Mouse (Mus musculus) hindbrain, embryonic 12.5 days (tissue): ENCODE results near the gene Myo1e. TPM values are rescaled to one million over a fixed set of nuclear protein-coding genes. Genes with fewer than 3 reads are reported as not detected.
A peak's percentile ranks its signal among the peaks of the same experiment; 100 is the strongest.

Experiments
- ATAC-seq: fragments of 200-750 bp; cut with Nextera tagmentation; 2 replicates; pipeline ENCODE4 v1.8.0; 2017; ENCODE audit warnings: moderate TSS enrichment; ENCODE audit not compliant: low FRiP score
- H3K27ac ChIP-seq: fragments of 300-500 bp; sonication (generic); 2 replicates; pipeline ENCODE4 v1.5.1; 2016; ENCODE audit warnings: mild to moderate bottlenecking
- H3K27me3 ChIP-seq: fragments of 300-500 bp; sonication (generic); 2 replicates; pipeline ENCODE4 v1.6.1; 2016; ENCODE audit warnings: mild to moderate bottlenecking
- H3K36me3 ChIP-seq: fragments of 300-500 bp; sonication (generic); 2 replicates; pipeline ENCODE4 v1.6.1; 2016; ENCODE audit warnings: mild to moderate bottlenecking
- H3K4me1 ChIP-seq: fragments of 300-500 bp; sonication (generic); 2 replicates; pipeline ENCODE4 v1.6.1; 2016
- H3K4me2 ChIP-seq: fragments of 300-500 bp; sonication (generic); replicated peaks from 2 replicates; pipeline ENCODE4 v1.6.1; 2016; ENCODE audit warnings: mild to moderate bottlenecking
- H3K4me3 ChIP-seq: fragments of 300-500 bp; sonication (generic); 2 replicates; pipeline ENCODE4 v1.5.1; 2016; ENCODE audit warnings: mild to moderate bottlenecking
- H3K9ac ChIP-seq: fragments of 300-500 bp; sonication (generic); 2 replicates; pipeline ENCODE4 v1.6.1; 2016; ENCODE audit warnings: mild to moderate bottlenecking, moderate library complexity
- H3K9me3 ChIP-seq: fragments of 300-500 bp; sonication (generic); replicated peaks from 2 replicates; pipeline ENCODE4 v1.6.1; 2016; ENCODE audit warnings: mild to moderate bottlenecking
- WGBS: fragments of 180-500 bp; shearing (Covaris S2); methylation state at CpG from one replicate; pipeline ENCODE4 v1.1.7; 2016; 5-methylcytosine and 5-hydroxymethylcytosine counted together
- polyA plus RNA-seq: library from polyadenylated mRNA; unstranded; fragments of >200 nt; fragmentation: Nextera tagmentation; extraction: Ambion mirVana; gene quantifications from 2 replicates; pipeline ENCODE4 v1.2.1, GENCODE M21; 2016

Gene Myo1e
- polyA plus RNA-seq, 1 experiment from 2014 or later = 16.2 TPM

GRCm38 (mm10) chr9:70202753-70203152 lies 4.4 kb upstream of the Myo1e start:
- Histone ChIP-seq H3K4me1 (peaks cover 3% of the 10 kb centered on the region), H3K4me2 (no peak overlapping the region), H3K4me3 (no peak overlapping the region), H3K9me3 (no peaks in the 10 kb centered on the region), H3K27me3 (0 out of 2 replicates have a peak, but pooled peaks cover 6% of the 10 kb centered on the region), H3K36me3 (no peaks in the 10 kb centered on the region), H3K27ac (no peak overlapping the region), H3K9ac (no peak overlapping the region)
- no peak for ATAC-seq
- 61% methylated on average over 5 of the region's 5 CpGs for WGBS

GRCm38 (mm10) chr9:70203267-70204076 lies 3.7 kb upstream of the Myo1e start:
- H3K27me3 ChIP-seq = peaks cover 6% of the 10 kb centered on the region; the same call in 1 of the 2 replicates
- H3K9me3 ChIP-seq = no peaks in the 10 kb centered on the region
- no peak overlapping the region for H3K4me2 ChIP-seq
- no peak overlapping the region for H3K4me3 ChIP-seq
- 54% methylated on average over 15 of the region's 15 CpGs for WGBS
- no peak overlapping the region for H3K27ac ChIP-seq
- no peak for ATAC-seq
- peaks cover 10% of the 10 kb centered on the region for H3K4me1 ChIP-seq
- H3K36me3 ChIP-seq = no peaks in the 10 kb centered on the region
- H3K9ac ChIP-seq = no peak overlapping the region

- WGBS = under 1% methylated on average over 26 of the region's 26 CpGs
- peak overlapping the region; percentile 68; the same call in 1 of the 2 replicates for H3K27ac ChIP-seq
- no peaks in the 10 kb centered on the region for H3K36me3 ChIP-seq
- ATAC-seq = 0 out of 2 replicates have a peak, but pooled peaks have one; percentile 35
- peak overlapping the region; percentile 58 for H3K4me3 ChIP-seq
- H3K4me1 ChIP-seq = peaks cover 20% of the 10 kb centered on the region
- peak overlapping the region; percentile 65 for H3K9ac ChIP-seq
- H3K27me3 ChIP-seq = peaks cover 6% of the 10 kb centered on the region; the same call in 1 of the 2 replicates
- H3K9me3 ChIP-seq = no peaks in the 10 kb centered on the region
- peak overlapping the region; percentile 98 for H3K4me2 ChIP-seq
These were observed 901 bp downstream of the Myo1e start for GRCm38 (mm10) chr9:70207981-70208521.

- peaks cover 6% of the 10 kb centered on the region; the same call in 1 of the 2 replicates for H3K27me3 ChIP-seq
- peaks cover 20% of the 10 kb centered on the region for H3K4me1 ChIP-seq
- peak overlapping the region; percentile 98 for H3K4me2 ChIP-seq
- H3K27ac ChIP-seq = no peak overlapping the region
- H3K36me3 ChIP-seq = no peaks in the 10 kb centered on the region
- H3K9me3 ChIP-seq = no peaks in the 10 kb centered on the region
- H3K9ac ChIP-seq = peak overlapping the region; percentile 65; the same call in 1 of the 2 replicates
- WGBS = 12% methylated on average over 12 of the region's 12 CpGs
- peak overlapping the region; percentile 58 for H3K4me3 ChIP-seq
- ATAC-seq = no peak
These were observed 1.6 kb downstream of the Myo1e start for GRCm38 (mm10) chr9:70208751-70209150.

GRCm38 (mm10) chr9:70209296-70210049 lies 2.3 kb downstream of the Myo1e start:
- Histone ChIP-seq H3K4me1 (peaks cover 20% of the 10 kb centered on the region), H3K4me2 (peak overlapping the region; percentile 98), H3K9me3 (no peaks in the 10 kb centered on the region), H3K27ac (no peak overlapping the region), H3K36me3 (no peaks in the 10 kb centered on the region), H3K9ac (no peak overlapping the region), H3K27me3 (peaks cover 6% of the 10 kb centered on the region; the same call in 1 of the 2 replicates), H3K4me3 (no peak overlapping the region)
- ATAC-seq = no peak
- WGBS = 75% methylated on average over 8 of the region's 8 CpGs

GRCm38 (mm10) chr9:70211638-70212037 lies 4.5 kb downstream of the Myo1e start:
- Histone ChIP-seq H3K4me2 (no peak overlapping the region), H3K4me3 (no peak overlapping the region), H3K9me3 (no peaks in the 10 kb centered on the region), H3K4me1 (peaks cover 20% of the 10 kb centered on the region), H3K27me3 (no peaks in the 10 kb centered on the region; the same call in 1 of the 2 replicates), H3K9ac (no peak overlapping the region), H3K27ac (no peak overlapping the region), H3K36me3 (no peaks in the 10 kb centered on the region)
- 81% methylated on average over 14 of the region's 14 CpGs for WGBS
- no peak for ATAC-seq

GRCm38 (mm10) chr9:70216517-70216916 lies 9.4 kb downstream of the Myo1e start:
- no peak for ATAC-seq
- no peaks in the 10 kb centered on the region for H3K27me3 ChIP-seq
- no peaks in the 10 kb centered on the region for H3K36me3 ChIP-seq
- no peak overlapping the region for H3K4me2 ChIP-seq
- 79% methylated on average over 6 of the region's 6 CpGs for WGBS
- H3K4me3 ChIP-seq = no peak overlapping the region
- no peak overlapping the region for H3K9ac ChIP-seq
- no peaks in the 10 kb centered on the region for H3K4me1 ChIP-seq
- H3K27ac ChIP-seq = no peak overlapping the region
- no peaks in the 10 kb centered on the region for H3K9me3 ChIP-seq

- no peak for ATAC-seq
These were observed 12.3 kb downstream of the Myo1e start for GRCm38 (mm10) chr9:70219295-70219931.

GRCm38 (mm10) chr9:70220461-70221170 lies 13.5 kb downstream of the Myo1e start:
- H3K9ac ChIP-seq = no peak overlapping the region
- no peaks in the 10 kb centered on the region for H3K9me3 ChIP-seq
- H3K4me2 ChIP-seq = no peak overlapping the region
- H3K27ac ChIP-seq = no peak overlapping the region
- H3K4me3 ChIP-seq = no peak overlapping the region
- no peaks in the 10 kb centered on the region for H3K27me3 ChIP-seq
- 68% methylated on average over 7 of the region's 7 CpGs for WGBS
- H3K36me3 ChIP-seq = no peaks in the 10 kb centered on the region
- H3K4me1 ChIP-seq = no peaks in the 10 kb centered on the region
- ATAC-seq = no peak

More at GRCm38 (mm10) chr9:70219295-70219931, 12.3 kb downstream of the Myo1e start:
- Histone ChIP-seq H3K9ac (no peak overlapping the region), H3K9me3 (no peaks in the 10 kb centered on the region), H3K27ac (no peak overlapping the region), H3K4me2 (no peak overlapping the region), H3K4me1 (no peaks in the 10 kb centered on the region), H3K36me3 (no peaks in the 10 kb centered on the region), H3K4me3 (no peak overlapping the region), H3K27me3 (no peaks in the 10 kb centered on the region)
- 61% methylated on average over 6 of the region's 6 CpGs for WGBS

- H3K27ac ChIP-seq = no peak overlapping the region
- no peaks in the 10 kb centered on the region for H3K9me3 ChIP-seq
- no peak overlapping the region for H3K4me3 ChIP-seq
- WGBS = 85% methylated on average over 4 of the region's 4 CpGs
- H3K36me3 ChIP-seq = no peaks in the 10 kb centered on the region
- H3K9ac ChIP-seq = no peak overlapping the region
- no peak for ATAC-seq
- H3K27me3 ChIP-seq = no peaks in the 10 kb centered on the region
- H3K4me1 ChIP-seq = no peaks in the 10 kb centered on the region
- H3K4me2 ChIP-seq = no peak overlapping the region
These were observed 16.0 kb downstream of the Myo1e start for GRCm38 (mm10) chr9:70223142-70223541.

GRCm38 (mm10) chr9:70224046-70224445 lies 16.9 kb downstream of the Myo1e start:
- Histone ChIP-seq H3K9ac (no peak overlapping the region), H3K27me3 (no peaks in the 10 kb centered on the region), H3K27ac (no peak overlapping the region), H3K36me3 (no peaks in the 10 kb centered on the region), H3K4me1 (no peaks in the 10 kb centered on the region), H3K4me3 (no peak overlapping the region), H3K4me2 (no peak overlapping the region), H3K9me3 (no peaks in the 10 kb centered on the region)
- WGBS = 91% methylated on average over 4 of the region's 4 CpGs
- no peak for ATAC-seq
